Mouse (Mus musculus) C2C12 (cell line): ENCODE measurements at regions not wholly inside any gene's neighbourhood (a gene's known extent, or its start where the extent isn't known, plus 50 kb on each side); places are given as distances from the start of the nearest gene placed in this dataset.
"Not testable (repeated sequence)": the region's sequence is repeated elsewhere in the genome, so short reads cannot be mapped to it uniquely, and the experiment has no call there.

ENCODE experiments used
- H3K27me3 ChIP-seq: one replicate; pipeline ENCODE4 v1.6.1; 2011; ENCODE audit not compliant: control insufficient read depth, insufficient read depth, insufficient read length
- H3K36me3 ChIP-seq: one replicate; pipeline ENCODE4 v1.6.1; 2011; ENCODE audit not compliant: control insufficient read depth, insufficient read depth
- H3K4me3 ChIP-seq: one replicate; pipeline ENCODE4 v1.5.1; 2011; ENCODE audit warnings: mild to moderate bottlenecking, control low read depth; ENCODE audit not compliant: poor library complexity, insufficient read depth, severe bottlenecking
- H3K79me2 ChIP-seq: one replicate; pipeline ENCODE4 v1.6.1; 2011; ENCODE audit not compliant: control insufficient read depth, insufficient read depth
- H3K79me3 ChIP-seq: one replicate; pipeline ENCODE4 v1.6.1; 2011; ENCODE audit warnings: low read depth, control low read depth
- H3ac ChIP-seq: one replicate; pipeline ENCODE3; 2011; ENCODE audit warnings: low read depth; ENCODE audit not compliant: control insufficient read depth, insufficient read length
- CEBPB ChIP-seq: IDR thresholded peaks from one replicate; pipeline ENCODE4 v1.6.1; 2011; ENCODE audit warnings: low read depth, mild to moderate bottlenecking, control low read depth, moderate library complexity
- CTCF ChIP-seq: IDR thresholded peaks from one replicate; pipeline ENCODE4 v1.5.1; 2011; ENCODE audit not compliant: control insufficient read depth, insufficient read depth, insufficient read length
- FOSL1 ChIP-seq: IDR thresholded peaks from one replicate; pipeline ENCODE4 v1.8.0; 2011; ENCODE audit warnings: mild to moderate bottlenecking, low read length; ENCODE audit not compliant: poor library complexity, insufficient read depth, severe bottlenecking
- MAX ChIP-seq: IDR thresholded peaks from one replicate; pipeline ENCODE4 v1.6.1; 2011; ENCODE audit warnings: mild to moderate bottlenecking, control low read depth
- MYOD1 ChIP-seq: IDR thresholded peaks from one replicate; pipeline ENCODE4 v1.6.1; 2011; ENCODE audit warnings: low read depth; ENCODE audit not compliant: control insufficient read depth, insufficient read length
- MYOG ChIP-seq: IDR thresholded peaks from one replicate; pipeline ENCODE4 v1.6.1; 2011; ENCODE audit not compliant: control insufficient read depth, insufficient read length; ENCODE audit errors: extremely low read depth
- USF1 ChIP-seq: IDR thresholded peaks from one replicate; pipeline ENCODE4 v1.6.1; 2011; ENCODE audit warnings: low read depth, mild to moderate bottlenecking, control low read depth, moderate library complexity

DNA sequence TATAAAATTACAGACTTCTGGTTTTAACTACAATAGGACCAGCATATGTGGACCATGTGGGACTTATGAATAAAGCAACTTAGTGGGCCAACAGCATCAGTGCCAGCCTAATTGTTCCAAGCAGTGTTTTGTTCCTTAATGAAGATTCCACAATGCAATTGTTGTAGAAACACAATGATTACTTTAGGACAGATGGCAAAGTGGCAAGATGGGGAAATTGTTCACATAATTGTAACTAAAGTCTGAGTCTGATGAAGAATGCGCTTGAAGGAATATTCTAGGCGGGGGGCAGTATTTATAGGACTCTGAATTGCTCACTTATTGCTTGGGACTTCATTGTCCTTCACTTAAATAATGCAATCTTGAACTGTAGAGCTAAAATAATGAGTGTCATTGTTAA, 253.4 kb upstream of the Kcnj3 start:
- no peak overlapping the region for H3K4me3 ChIP-seq
- no peaks in the 10 kb centered on the region for H3K79me3 ChIP-seq
- H3K79me2 ChIP-seq = no peaks in the 10 kb centered on the region
- no peaks in the 10 kb centered on the region for H3K27me3 ChIP-seq
- H3K36me3 ChIP-seq = no peaks in the 10 kb centered on the region
- TF ChIP-seq MAX (no peak), MYOD1 (no peak), MYOG (no peak), CEBPB (no peak), FOSL1 (no peak), CTCF (no peak), USF1 (no peak)
- H3ac ChIP-seq = no peak overlapping the region

DNA sequence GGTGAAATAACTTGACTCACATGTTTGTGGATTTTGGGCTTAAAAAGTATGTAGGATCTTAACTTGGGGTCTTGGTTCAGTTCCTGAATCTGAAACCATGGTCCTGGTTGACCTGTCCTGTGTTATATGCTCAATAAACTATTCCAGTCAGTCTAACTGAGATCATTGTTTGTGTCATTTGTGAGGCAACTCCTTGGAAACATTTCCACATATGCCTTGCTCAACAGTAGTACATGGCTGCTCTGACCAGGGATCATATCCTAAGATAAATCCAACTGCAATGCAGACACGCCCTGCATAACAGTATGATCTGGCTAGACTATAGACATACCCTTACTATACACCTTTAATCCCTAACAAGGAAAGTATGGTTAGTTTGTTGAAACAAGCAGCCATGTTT, 228.9 kb upstream of the Kcnj3 start:
- Histone ChIP-seq H3K79me3 (no peaks in the 10 kb centered on the region), H3K4me3 (no peak overlapping the region), H3K79me2 (no peaks in the 10 kb centered on the region), H3K36me3 (no peaks in the 10 kb centered on the region), H3ac (no peak overlapping the region), H3K27me3 (no peaks in the 10 kb centered on the region)
- TF ChIP-seq FOSL1 (no peak), CEBPB (peak; percentile 27)

- no peak overlapping the region for H3K4me3 ChIP-seq
- TF ChIP-seq FOSL1 (no peak), USF1 (no peak), CEBPB (no peak), CTCF (no peak), MAX (no peak), MYOD1 (no peak), MYOG (no peak)
- H3K36me3 ChIP-seq = no peaks in the 10 kb centered on the region
- H3ac ChIP-seq = no peak overlapping the region
- H3K79me2 ChIP-seq = no peaks in the 10 kb centered on the region
- no peaks in the 10 kb centered on the region for H3K79me3 ChIP-seq
- H3K27me3 ChIP-seq = no peaks in the 10 kb centered on the region
Observed at GRCm38 (mm10) chr2:55208620-55209019, 227.2 kb upstream of the Kcnj3 start.

DNA sequence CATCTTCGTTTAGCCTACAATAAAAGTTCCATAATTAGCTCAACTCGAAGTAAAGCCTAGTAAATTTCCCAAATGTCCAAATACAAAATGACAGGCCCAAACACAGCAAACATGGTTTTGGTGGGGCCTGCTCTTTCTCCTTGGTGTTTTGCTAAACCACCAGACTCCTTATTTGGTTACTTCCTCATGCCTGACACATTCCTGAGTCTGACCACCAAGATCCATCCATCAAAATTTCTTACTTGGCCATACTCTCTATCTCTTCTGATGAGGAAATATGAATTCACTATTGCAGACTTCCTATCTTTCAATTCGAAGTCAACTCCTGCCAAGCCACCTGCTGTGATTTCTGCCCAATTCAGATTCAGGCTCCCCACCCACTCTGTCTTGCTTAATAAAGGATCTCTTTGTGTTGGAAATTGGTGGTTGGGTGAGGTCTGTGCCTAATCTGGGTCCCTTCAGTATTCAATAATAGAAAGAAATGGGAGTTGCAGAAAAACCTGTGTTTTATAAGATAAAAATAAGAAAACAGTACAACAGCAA, 225.9 kb upstream of the Kcnj3 start:
- Histone ChIP-seq H3K79me3 (no peaks in the 10 kb centered on the region), H3K79me2 (no peaks in the 10 kb centered on the region), H3K36me3 (no peaks in the 10 kb centered on the region), H3ac (no peak overlapping the region), H3K27me3 (no peaks in the 10 kb centered on the region), H3K4me3 (no peak overlapping the region)
- TF ChIP-seq CEBPB (no peak), MYOD1 (no peak), MYOG (no peak), FOSL1 (no peak)

GRCm38 (mm10) chr2:55211281-55211680, 224.5 kb upstream of the Kcnj3 start:
- Histone ChIP-seq H3K79me3 (no peaks in the 10 kb centered on the region), H3K79me2 (no peaks in the 10 kb centered on the region), H3K27me3 (no peaks in the 10 kb centered on the region), H3K4me3 (no peak overlapping the region), H3K36me3 (no peaks in the 10 kb centered on the region), H3ac (no peak overlapping the region)
- TF ChIP-seq CTCF (no peak), CEBPB (no peak), FOSL1 (no peak), MAX (no peak), USF1 (no peak), MYOG (no peak)

GRCm38 (mm10) chr2:55222046-55222445, 213.7 kb upstream of the Kcnj3 start:
- H3K79me2 ChIP-seq = no peaks in the 10 kb centered on the region
- H3ac ChIP-seq = no peak overlapping the region
- H3K79me3 ChIP-seq = no peaks in the 10 kb centered on the region
- H3K27me3 ChIP-seq = no peaks in the 10 kb centered on the region
- no peaks in the 10 kb centered on the region for H3K36me3 ChIP-seq
- no peak overlapping the region for H3K4me3 ChIP-seq
- TF ChIP-seq FOSL1 (no peak), MAX (no peak), CTCF (no peak), MYOD1 (no peak), CEBPB (no peak)

DNA sequence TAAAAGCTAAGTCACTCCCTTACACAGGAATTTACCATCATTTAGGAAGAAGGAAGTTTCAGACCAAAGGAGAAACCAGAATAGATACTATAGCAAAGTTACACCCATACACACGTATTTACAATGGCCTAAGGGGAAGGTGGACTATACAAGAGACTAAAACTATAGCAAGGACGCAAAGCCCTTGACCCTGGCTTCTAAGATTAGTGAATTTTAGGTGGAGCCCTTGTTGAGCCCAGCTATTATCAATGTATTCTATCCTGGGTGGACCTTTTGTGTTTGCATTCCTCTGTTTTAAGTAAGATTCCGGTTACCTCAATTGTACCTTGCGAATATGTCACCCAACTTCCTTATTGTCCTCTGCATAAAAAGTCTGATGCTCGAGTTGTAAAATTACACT, 213.0 kb upstream of the Kcnj3 start:
- not testable (repeated sequence) for H3K27me3 ChIP-seq, H3ac ChIP-seq, H3K79me2 ChIP-seq, H3K36me3 ChIP-seq, H3K4me3 ChIP-seq, H3K79me3 ChIP-seq
